Mouse (Mus musculus) forebrain, embryonic 15.5 days (tissue): ENCODE results near the gene Abcf3. TPM values are rescaled to one million over a fixed set of nuclear protein-coding genes. Genes with fewer than 3 reads are reported as not detected.
A peak's percentile ranks its signal among the peaks of the same experiment; 100 is the strongest.

Source experiments
- ATAC-seq: fragments of 200-750 bp; cut with Nextera tagmentation; replicated peaks from 2 replicates; pipeline ENCODE4 v1.8.0; 2017; ENCODE audit warnings: mild to moderate bottlenecking, moderate TSS enrichment, moderate library complexity
- H3K27ac ChIP-seq: fragments of 300-500 bp; sonication (generic); replicated peaks from 2 replicates; pipeline ENCODE4 v1.5.1; 2015; ENCODE audit warnings: mild to moderate bottlenecking, inconsistent platforms
- H3K27me3 ChIP-seq: fragments of 300-500 bp; sonication (generic); 2 replicates; pipeline ENCODE4 v1.6.1; 2015; ENCODE audit warnings: inconsistent platforms
- H3K36me3 ChIP-seq: fragments of 300-500 bp; sonication (generic); 2 replicates; pipeline ENCODE4 v1.6.1; 2015; ENCODE audit warnings: mild to moderate bottlenecking, inconsistent platforms
- H3K4me1 ChIP-seq: fragments of 300-500 bp; sonication (generic); 2 replicates; pipeline ENCODE4 v1.6.1; 2015; ENCODE audit warnings: inconsistent platforms
- H3K4me2 ChIP-seq: fragments of 300-500 bp; sonication (generic); replicated peaks from 2 replicates; pipeline ENCODE4 v1.6.1; 2015; ENCODE audit warnings: mild to moderate bottlenecking, inconsistent platforms
- H3K4me3 ChIP-seq: fragments of 300-500 bp; sonication (generic); 2 replicates; pipeline ENCODE4 v1.5.1; 2015; ENCODE audit warnings: mild to moderate bottlenecking, inconsistent platforms
- H3K9ac ChIP-seq: fragments of 300-500 bp; sonication (generic); replicated peaks from 2 replicates; pipeline ENCODE4 v1.6.1; 2015; ENCODE audit warnings: mild to moderate bottlenecking, inconsistent platforms
- H3K9me3 ChIP-seq: fragments of 300-500 bp; sonication (generic); 2 replicates; pipeline ENCODE4 v1.6.1; 2016; ENCODE audit warnings: inconsistent platforms
- WGBS: fragments of 180-500 bp; shearing (Covaris S2); methylation state at CpG from one replicate; pipeline ENCODE4 v1.1.7; 2015; ENCODE audit warnings: mixed read lengths; 5-methylcytosine and 5-hydroxymethylcytosine counted together
- polyA plus RNA-seq: library from polyadenylated mRNA; unstranded; fragments of >200 nt; fragmentation: Nextera tagmentation; extraction: Ambion mirVana; gene quantifications from 2 replicates; pipeline ENCODE4 v1.2.1, GENCODE M21; 2015

The Abcf3 gene
- polyA plus RNA-seq, 1 experiment from 2014 or later = 74.5 TPM

DNA sequence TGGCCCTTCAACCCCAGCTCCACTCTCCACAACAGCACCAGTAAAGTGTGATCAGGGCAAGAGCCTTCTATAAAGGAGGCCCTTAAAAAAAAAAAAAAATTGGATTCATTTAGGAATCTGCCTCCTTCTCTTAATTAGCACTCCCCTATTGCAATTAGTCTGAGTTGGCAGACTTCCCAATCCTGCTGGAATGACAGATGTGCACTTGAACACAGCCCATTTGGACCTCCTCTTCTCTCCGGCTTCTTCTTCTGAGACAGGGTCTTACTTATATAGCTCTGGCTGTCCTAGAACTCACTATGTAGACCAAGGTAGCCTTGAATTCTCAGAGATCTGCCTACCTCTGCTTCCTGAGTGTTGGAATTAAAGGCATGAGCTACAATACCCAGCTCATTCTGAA, 19.0 kb upstream of the Abcf3 start:
- peaks cover 11% of the 10 kb centered on the region for H3K4me1 ChIP-seq
- H3K4me2 ChIP-seq = no peak overlapping the region
- WGBS = 20% methylated on average over 1 of the region's 1 CpGs
- 0 out of 2 replicates have a peak, but pooled peaks have one; percentile 36 for ATAC-seq
- no peak overlapping the region for H3K9ac ChIP-seq
- H3K36me3 ChIP-seq = peaks cover 78% of the 10 kb centered on the region
- peak overlapping the region; percentile 66 for H3K27ac ChIP-seq
- H3K27me3 ChIP-seq = no peaks in the 10 kb centered on the region
- no peak overlapping the region for H3K4me3 ChIP-seq
- no peaks in the 10 kb centered on the region for H3K9me3 ChIP-seq

GRCm38 (mm10) chr16:20530941-20531340, 17.4 kb upstream of the Abcf3 start:
- WGBS = 95% methylated on average over 20 of the region's 20 CpGs
- no peak overlapping the region for H3K27ac ChIP-seq
- no peak overlapping the region for H3K4me2 ChIP-seq
- peaks cover 65% of the 10 kb centered on the region for H3K36me3 ChIP-seq
- ATAC-seq = no peak
- no peak overlapping the region for H3K4me3 ChIP-seq
- H3K4me1 ChIP-seq = peaks cover 11% of the 10 kb centered on the region
- no peaks in the 10 kb centered on the region for H3K27me3 ChIP-seq
- H3K9me3 ChIP-seq = no peaks in the 10 kb centered on the region
- no peak overlapping the region for H3K9ac ChIP-seq

GRCm38 (mm10) chr16:20534617-20535295, 13.6 kb upstream of the Abcf3 start:
- no peak for ATAC-seq
- Histone ChIP-seq H3K27ac (no peak overlapping the region), H3K9ac (no peak overlapping the region)

DNA sequence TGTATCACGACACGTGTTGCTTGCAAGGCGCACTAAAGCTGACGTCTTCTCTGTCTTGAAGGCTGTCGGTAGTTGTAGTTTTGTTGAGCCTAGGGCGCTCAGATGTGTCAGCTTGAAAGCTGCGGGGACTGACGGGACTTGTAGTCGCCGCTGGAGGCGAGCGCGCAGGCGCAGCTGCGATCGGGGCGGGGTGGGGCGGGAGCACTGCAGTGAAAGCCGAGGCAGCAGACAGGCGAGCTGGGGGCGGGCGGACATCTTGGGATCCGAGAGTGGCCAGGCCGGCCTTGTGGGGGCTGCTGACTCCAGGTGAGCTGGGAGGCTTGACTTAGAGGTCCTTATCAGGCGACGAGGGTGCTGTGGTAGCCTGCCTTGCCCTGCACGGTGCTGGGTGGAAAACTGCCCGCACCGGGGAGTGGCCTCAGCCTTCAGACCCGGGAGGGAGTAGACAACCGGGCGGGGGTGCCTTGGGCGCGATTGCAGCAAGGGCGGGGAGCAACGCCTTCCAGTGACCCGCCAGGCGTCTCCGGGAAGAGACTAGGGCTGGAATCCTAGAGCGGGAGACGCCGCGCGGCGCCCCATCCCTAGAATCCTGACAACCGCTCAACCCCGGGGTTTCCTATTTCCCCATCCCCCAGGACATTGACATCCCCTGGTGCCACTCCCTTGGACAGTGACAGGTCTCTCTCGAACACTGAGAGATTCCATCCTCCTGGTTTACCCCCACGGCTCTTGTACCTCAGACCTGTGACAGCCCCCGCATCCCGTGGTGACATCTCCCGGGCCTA, 12.9 kb upstream of the Abcf3 start, which contains the start of gene Ap2m1:
Ap2m1 (plus strand) TSS at position 183 of the 785 bp plus-strand sequence.
- WGBS = under 1% methylated on average over 52 of the region's 52 CpGs
- peak; percentile 99 for ATAC-seq
- Histone ChIP-seq H3K27ac (peak within 1 kb of the TSS; percentile 80), H3K9ac (peak within 1 kb of the TSS; percentile 97), H3K4me3 (peak within 1 kb of the TSS; percentile 88), H3K36me3 (peaks cover 42% of the 10 kb centered on the region), H3K4me1 (peaks cover 26% of the 10 kb centered on the region), H3K4me2 (peak within 1 kb of the TSS; percentile 87), H3K27me3 (no peaks in the 10 kb centered on the region), H3K9me3 (no peaks in the 10 kb centered on the region)

More at GRCm38 (mm10) chr16:20534617-20535295, 13.6 kb upstream of the Abcf3 start:
- no peaks in the 10 kb centered on the region for H3K9me3 ChIP-seq
- no peak overlapping the region for H3K4me2 ChIP-seq
- H3K36me3 ChIP-seq = peaks cover 42% of the 10 kb centered on the region
- H3K4me1 ChIP-seq = peaks cover 26% of the 10 kb centered on the region
- no peak overlapping the region for H3K4me3 ChIP-seq
- WGBS = 46% methylated on average over 10 of the region's 10 CpGs
- no peaks in the 10 kb centered on the region for H3K27me3 ChIP-seq

DNA sequence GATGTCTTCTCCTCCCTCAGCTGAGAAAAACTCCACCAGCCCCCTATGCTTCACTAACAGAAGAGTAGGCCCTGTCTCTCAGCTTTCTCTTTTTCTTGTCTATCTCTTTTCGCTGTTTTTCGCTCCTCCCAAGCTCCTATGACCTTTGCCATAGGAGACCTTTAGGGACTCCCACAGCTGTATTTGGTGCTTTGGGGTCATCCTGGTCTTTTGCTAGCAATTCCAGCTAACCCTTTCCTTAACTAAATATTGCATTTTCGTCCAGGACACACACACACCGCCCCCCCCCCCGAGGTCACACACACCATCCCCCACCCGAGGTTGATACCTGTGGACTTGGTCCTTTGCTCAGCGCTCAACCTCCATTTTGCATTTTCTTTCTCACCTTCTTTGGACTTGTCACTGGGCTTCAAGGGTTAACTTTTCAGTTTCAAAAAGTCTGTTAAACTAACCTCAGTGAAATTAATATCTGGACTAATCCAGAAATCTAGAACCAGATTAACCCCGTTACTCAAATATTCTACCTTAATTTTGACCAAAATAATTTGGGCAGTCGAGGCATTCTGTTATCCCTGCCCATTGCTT, 12.2 kb upstream of the Abcf3 start:
- ATAC-seq = no peak

DNA sequence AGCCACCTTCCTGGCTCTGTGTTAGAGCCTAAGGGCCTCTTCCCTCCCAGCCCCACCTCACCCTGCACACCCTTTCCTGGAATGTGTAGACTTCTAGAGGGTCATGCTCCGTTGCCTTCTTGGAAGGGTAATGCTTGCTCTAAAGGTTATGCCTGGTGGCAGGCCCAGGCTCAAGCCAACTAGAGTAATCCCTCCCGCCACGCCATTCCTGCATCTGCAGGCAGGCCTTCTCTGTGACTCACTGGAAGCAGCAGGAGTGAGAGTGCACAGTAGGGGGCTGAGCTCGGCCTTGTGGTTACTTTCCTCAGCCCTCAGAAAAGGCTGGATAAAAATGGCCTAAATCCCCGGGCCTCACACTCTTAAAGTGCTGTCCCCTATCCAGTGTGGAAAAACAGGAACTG, 11.3 kb upstream of the Abcf3 start:
- Histone ChIP-seq H3K27me3 (no peaks in the 10 kb centered on the region), H3K4me3 (peak overlapping the region; percentile 88), H3K4me1 (peaks cover 26% of the 10 kb centered on the region), H3K36me3 (peaks cover 43% of the 10 kb centered on the region), H3K4me2 (peak overlapping the region; percentile 87), H3K9ac (peak overlapping the region; percentile 97), H3K9me3 (no peaks in the 10 kb centered on the region), H3K27ac (peak overlapping the region; percentile 40)
- 8% methylated on average over 5 of the region's 5 CpGs for WGBS
- no peak for ATAC-seq

More for the DNA sequence above, 12.2 kb upstream of the Abcf3 start:
- Histone ChIP-seq H3K27ac (peak overlapping the region; percentile 80; the same call in 1 of the 2 replicates), H3K4me2 (peak overlapping the region; percentile 87), H3K4me3 (peak overlapping the region; percentile 88), H3K36me3 (peaks cover 43% of the 10 kb centered on the region), H3K4me1 (peaks cover 26% of the 10 kb centered on the region), H3K27me3 (no peaks in the 10 kb centered on the region), H3K9me3 (no peaks in the 10 kb centered on the region), H3K9ac (peak overlapping the region; percentile 97)
- 28% methylated on average over 9 of the region's 9 CpGs for WGBS

GRCm38 (mm10) chr16:20537601-20538320, 10.6 kb upstream of the Abcf3 start:
- Histone ChIP-seq H3K4me3 (peak overlapping the region; percentile 88), H3K9ac (peak overlapping the region; percentile 97), H3K27me3 (no peaks in the 10 kb centered on the region), H3K9me3 (no peaks in the 10 kb centered on the region), H3K27ac (peak overlapping the region; percentile 40; the same call in 1 of the 2 replicates), H3K4me1 (peaks cover 26% of the 10 kb centered on the region), H3K36me3 (peaks cover 48% of the 10 kb centered on the region), H3K4me2 (peak overlapping the region; percentile 87)
- ATAC-seq = no peak
- WGBS = 34% methylated on average over 6 of the region's 6 CpGs

DNA sequence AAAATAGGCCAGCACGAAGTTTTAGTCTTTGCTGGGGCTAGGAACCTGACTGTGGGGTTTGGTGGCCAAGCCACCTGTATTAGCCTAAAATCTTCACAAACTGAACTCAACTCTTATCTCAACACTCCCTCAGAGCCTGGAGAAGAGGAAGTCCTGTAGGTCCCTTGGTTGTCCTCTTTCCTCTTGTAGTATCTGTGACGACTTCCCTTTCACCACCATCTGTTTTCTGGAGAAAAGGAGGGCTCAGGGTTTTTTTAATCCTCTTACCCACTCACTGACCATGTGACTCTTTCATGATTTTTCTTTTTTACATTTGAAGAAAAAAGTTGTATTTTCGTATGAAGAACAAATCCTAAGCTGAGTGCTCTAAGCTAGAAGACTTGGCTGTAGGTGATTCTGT, 8.7 kb upstream of the Abcf3 start:
- WGBS = 84% methylated on average over 3 of the region's 3 CpGs
- H3K36me3 ChIP-seq = peaks cover 59% of the 10 kb centered on the region
- no peak overlapping the region for H3K27ac ChIP-seq

GRCm38 (mm10) chr16:20540438-20540837, 7.9 kb upstream of the Abcf3 start:
- WGBS = 89% methylated on average over 4 of the region's 4 CpGs
- H3K9ac ChIP-seq = no peak overlapping the region
- H3K36me3 ChIP-seq = peaks cover 59% of the 10 kb centered on the region
- H3K4me3 ChIP-seq = no peak overlapping the region
- peaks cover 26% of the 10 kb centered on the region for H3K4me1 ChIP-seq
- no peak for ATAC-seq
- no peaks in the 10 kb centered on the region for H3K9me3 ChIP-seq
- no peak overlapping the region for H3K4me2 ChIP-seq
- H3K27ac ChIP-seq = no peak overlapping the region
- H3K27me3 ChIP-seq = no peaks in the 10 kb centered on the region

More for the DNA sequence above, 8.7 kb upstream of the Abcf3 start:
- H3K4me3 ChIP-seq = no peak overlapping the region
- H3K4me1 ChIP-seq = peaks cover 26% of the 10 kb centered on the region
- ATAC-seq = no peak
- H3K9ac ChIP-seq = no peak overlapping the region
- H3K4me2 ChIP-seq = no peak overlapping the region
- no peaks in the 10 kb centered on the region for H3K9me3 ChIP-seq
- H3K27me3 ChIP-seq = no peaks in the 10 kb centered on the region

DNA sequence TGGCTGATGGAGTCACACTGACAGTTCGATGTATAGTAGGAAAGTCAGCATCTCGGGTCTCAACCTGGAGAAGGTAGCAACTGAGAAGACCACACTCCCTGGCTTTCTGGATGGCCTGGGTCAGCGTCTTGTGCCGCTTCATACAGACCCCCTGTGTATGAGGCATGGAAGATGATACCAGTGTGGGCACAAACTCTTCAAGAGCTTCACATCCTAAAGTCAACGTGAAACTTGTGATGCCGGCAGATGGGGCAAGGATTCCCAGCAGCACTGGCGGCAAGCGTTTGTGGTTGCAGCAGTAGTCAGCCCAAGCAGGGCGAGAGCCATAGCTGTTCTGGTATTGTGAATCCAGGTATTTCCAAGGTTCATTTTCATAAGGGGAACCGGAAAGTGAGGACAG, 2.7 kb upstream of the Abcf3 start:
- Histone ChIP-seq H3K27ac (no peak overlapping the region), H3K4me1 (peaks cover 16% of the 10 kb centered on the region), H3K4me2 (no peak overlapping the region), H3K9me3 (no peaks in the 10 kb centered on the region), H3K4me3 (no peak overlapping the region), H3K9ac (no peak overlapping the region), H3K27me3 (no peaks in the 10 kb centered on the region), H3K36me3 (peaks cover 49% of the 10 kb centered on the region)
- no peak for ATAC-seq
- WGBS = 94% methylated on average over 10 of the region's 10 CpGs

DNA sequence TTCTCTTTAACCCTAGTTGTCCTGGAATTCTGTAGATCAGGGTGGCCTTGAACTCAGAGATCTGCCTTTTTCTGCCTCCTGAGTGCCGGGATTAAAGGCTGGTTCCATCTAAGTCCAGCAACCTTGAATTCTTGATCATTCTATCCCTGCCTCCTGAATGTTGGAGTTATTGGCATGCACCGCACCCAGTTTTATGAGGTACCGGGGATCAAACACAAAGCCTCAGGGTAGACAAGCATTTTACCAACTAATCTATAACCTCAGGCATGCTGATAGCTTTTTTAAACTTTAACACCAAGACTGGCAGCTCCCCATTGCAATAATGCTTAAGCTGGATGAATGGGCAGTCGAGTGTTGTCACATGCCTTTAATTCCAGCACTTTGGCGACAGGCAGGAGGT, 954 bp upstream of the Abcf3 start:
- no peaks in the 10 kb centered on the region for H3K9me3 ChIP-seq
- H3K36me3 ChIP-seq = peaks cover 46% of the 10 kb centered on the region
- no peak for ATAC-seq
- peak overlapping the region; percentile 61; the same call in 1 of the 2 replicates for H3K4me3 ChIP-seq
- no peaks in the 10 kb centered on the region for H3K27me3 ChIP-seq
- 57% methylated on average over 5 of the region's 5 CpGs for WGBS
- no peak overlapping the region for H3K9ac ChIP-seq
- peaks cover 16% of the 10 kb centered on the region for H3K4me1 ChIP-seq
- H3K4me2 ChIP-seq = no peak overlapping the region
- H3K27ac ChIP-seq = no peak overlapping the region
